Mouse (Mus musculus) stomach, postnatal 0 days (tissue): ENCODE results near the gene Med26.

Source experiments
- CTCF ChIP-seq: IDR thresholded peaks from 2 replicates; pipeline ENCODE4 v1.5.1; 2016; ENCODE audit warnings: antibody characterized with exemption, low read depth, mild to moderate bottlenecking, moderate library complexity
- EP300 ChIP-seq: optimal IDR thresholded peaks from 2 replicates; pipeline ENCODE3; 2016; ENCODE audit warnings: antibody characterized with exemption

GRCm38 (mm10) chr8:72590198-72590597, 42.1 kb upstream of the Med26 start:
- TF ChIP-seq CTCF (peak; percentile 74), EP300 (no peak)
